Mouse (Mus musculus) small intestine, adult 2 months (tissue): ENCODE results near the gene Tlr13.

ENCODE experiments used
- CTCF ChIP-seq: fragments of 200-500 bp; IDR thresholded peaks from 2 replicates; pipeline ENCODE4 v1.5.1; 2012; ENCODE audit warnings: low read depth, mild to moderate bottlenecking, control low read depth, inconsistent platforms, low read length, moderate library complexity, mixed read lengths; ENCODE audit not compliant: insufficient replicate concordance, insufficient read length; ENCODE audit errors: extremely low read depth
- POLR2A ChIP-seq: fragments of 200-500 bp; IDR thresholded peaks from 2 replicates; pipeline ENCODE4 v1.6.1; 2012; ENCODE audit warnings: low read depth, mild to moderate bottlenecking, control low read depth, inconsistent platforms, low read length, moderate library complexity

DNA sequence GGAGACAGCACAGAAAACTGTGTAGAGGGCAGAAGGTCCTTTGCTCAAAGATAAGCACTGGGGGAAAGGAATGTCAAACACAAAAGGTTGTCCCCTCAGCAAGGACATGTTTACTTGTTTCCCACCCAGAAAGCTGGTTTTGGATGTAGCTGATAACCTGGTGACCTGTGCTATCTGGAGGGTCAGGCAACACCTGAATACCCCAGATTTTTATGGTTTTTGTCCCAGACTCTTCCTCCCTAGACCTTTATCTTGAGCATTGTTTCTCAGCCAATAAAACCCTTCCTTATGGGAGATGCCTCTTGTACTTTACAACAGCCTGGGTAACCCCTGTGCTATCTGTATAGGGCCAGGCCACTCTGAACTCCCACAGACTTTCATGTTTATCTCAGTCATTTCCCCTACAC is 11.2 kb downstream of the Tlr13 start:
- TF ChIP-seq CTCF = no peak
- TF ChIP-seq POLR2A = no peak
